Mouse (Mus musculus): ENCODE results near the gene Fgb. TPM values are rescaled to one million over a fixed set of nuclear protein-coding genes. Genes with fewer than 3 reads are reported as not detected.

The Fgb gene
- polyA plus RNA-seq, 1 experiment from 2014 or later = not detected

DNA sequence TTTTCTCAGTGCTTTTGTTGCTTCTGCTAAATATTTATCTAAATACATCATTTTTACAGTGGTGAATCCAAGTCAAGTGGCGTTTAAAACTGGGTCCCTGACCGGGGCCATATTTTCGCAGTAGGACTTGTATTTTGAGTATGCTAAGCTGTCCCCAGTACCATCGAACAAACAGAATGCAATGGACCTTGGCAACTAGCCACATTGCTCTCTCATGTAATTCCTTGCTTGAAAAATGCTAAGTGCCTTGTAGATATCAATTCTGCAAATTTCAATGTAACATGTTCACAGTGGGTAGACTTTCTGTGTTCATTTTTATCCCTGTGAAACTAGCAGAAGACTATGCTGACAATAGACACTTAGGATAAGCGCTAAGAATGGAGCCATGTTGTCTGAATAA is 28.5 kb downstream of the Fgb start:
- H3K9ac ChIP-seq (ENCODE audit: low read length) = no peak overlapping the region

DNA sequence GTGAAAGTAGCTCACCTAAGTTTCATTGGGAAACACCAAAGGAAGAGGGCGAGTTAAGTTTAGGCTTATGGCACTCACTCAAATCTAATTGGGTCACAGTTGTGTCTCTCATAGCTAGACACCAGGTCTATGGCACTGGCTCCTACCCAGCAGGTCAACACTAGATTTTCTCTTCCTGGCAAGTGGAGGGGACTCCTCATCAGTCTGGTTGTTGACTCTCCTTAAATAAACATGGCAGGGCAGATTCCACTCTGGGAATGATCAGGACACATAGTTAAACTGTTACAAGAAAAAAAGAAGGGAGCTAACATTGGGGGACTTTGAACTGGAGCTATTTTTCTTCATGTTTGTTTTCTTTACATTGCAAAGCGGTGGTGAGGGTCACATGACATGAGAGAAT is 29.3 kb downstream of the Fgb start:
- DNase-seq (ENCODE audit: low spot score) = no peak
- no peak overlapping the region for H3K27ac ChIP-seq (ENCODE audit: low read depth, low read length)
- no peaks in the 10 kb centered on the region for H3K9me3 ChIP-seq (replicated peaks; ENCODE audit: control insufficient read depth, low read length)
- H3K4me3 ChIP-seq (ENCODE audit: low read depth, low read length) = no peak overlapping the region
- no peaks in the 10 kb centered on the region for H3K27me3 ChIP-seq (replicated peaks; ENCODE audit: control insufficient read depth, insufficient read depth, low read length)
- no peaks in the 10 kb centered on the region for H3K36me3 ChIP-seq (ENCODE audit: control insufficient read depth, insufficient read depth, low read length)
- H3K9ac ChIP-seq (ENCODE audit: low read length) = no peak overlapping the region
- 86% methylated on average over 2 of the region's 2 CpGs for WGBS
- no peak for ATAC-seq
- no peaks in the 10 kb centered on the region for H3K4me1 ChIP-seq (ENCODE audit: control insufficient read depth, insufficient read depth, low read length)
- no peak overlapping the region for H3K4me2 ChIP-seq (ENCODE audit: low read length)

More for the DNA sequence above, 28.5 kb downstream of the Fgb start:
- 95% methylated on average over 5 of the region's 5 CpGs for WGBS
- H3K27ac ChIP-seq (ENCODE audit: low read depth, low read length) = no peak overlapping the region
- no peaks in the 10 kb centered on the region for H3K36me3 ChIP-seq (ENCODE audit: control insufficient read depth, insufficient read depth, low read length)
- H3K27me3 ChIP-seq (replicated peaks; ENCODE audit: control insufficient read depth, insufficient read depth, low read length) = no peaks in the 10 kb centered on the region
- no peaks in the 10 kb centered on the region for H3K9me3 ChIP-seq (replicated peaks; ENCODE audit: control insufficient read depth, low read length)
- H3K4me2 ChIP-seq (ENCODE audit: low read length) = no peak overlapping the region
- ATAC-seq (no peak), DNase-seq (ENCODE audit: low spot score) (no peak)
- no peak overlapping the region for H3K4me3 ChIP-seq (ENCODE audit: low read depth, low read length)
- no peaks in the 10 kb centered on the region for H3K4me1 ChIP-seq (ENCODE audit: control insufficient read depth, insufficient read depth, low read length)

DNA sequence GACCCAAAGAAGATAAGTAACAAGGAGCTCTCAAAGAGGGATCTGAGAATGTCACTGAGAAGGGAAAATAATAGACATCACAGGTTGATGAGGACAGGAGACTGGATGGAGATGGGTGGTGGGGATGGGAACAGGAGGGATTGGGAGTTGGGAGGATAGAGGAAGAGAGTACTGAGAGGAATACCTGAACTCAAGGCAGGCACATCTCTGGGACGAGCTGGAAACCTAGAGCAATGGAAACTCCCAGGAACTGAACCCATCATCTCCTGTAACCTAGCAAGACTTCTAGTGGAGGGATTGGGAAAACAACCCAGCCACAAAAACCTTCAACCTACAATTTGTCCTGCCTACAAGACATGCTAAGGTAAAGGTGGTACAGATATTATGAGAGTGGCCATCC is 33.4 kb downstream of the Fgb start:
- H3K36me3 ChIP-seq (ENCODE audit: control insufficient read depth, insufficient read depth, low read length) = no peaks in the 10 kb centered on the region
- no peak for DNase-seq (ENCODE audit: low spot score)
- no peak for ATAC-seq
- no peak overlapping the region for H3K4me2 ChIP-seq (ENCODE audit: low read length)
- WGBS = 80% methylated on average over 1 of the region's 1 CpGs
- no peaks in the 10 kb centered on the region for H3K9me3 ChIP-seq (replicated peaks; ENCODE audit: control insufficient read depth, low read length)
- no peak overlapping the region for H3K27ac ChIP-seq (ENCODE audit: low read depth, low read length)
- no peak overlapping the region for H3K4me3 ChIP-seq (ENCODE audit: low read depth, low read length)
- H3K27me3 ChIP-seq (replicated peaks; ENCODE audit: control insufficient read depth, insufficient read depth, low read length) = no peaks in the 10 kb centered on the region
- no peaks in the 10 kb centered on the region for H3K4me1 ChIP-seq (ENCODE audit: control insufficient read depth, insufficient read depth, low read length)
- no peak overlapping the region for H3K9ac ChIP-seq (ENCODE audit: low read length)

DNA sequence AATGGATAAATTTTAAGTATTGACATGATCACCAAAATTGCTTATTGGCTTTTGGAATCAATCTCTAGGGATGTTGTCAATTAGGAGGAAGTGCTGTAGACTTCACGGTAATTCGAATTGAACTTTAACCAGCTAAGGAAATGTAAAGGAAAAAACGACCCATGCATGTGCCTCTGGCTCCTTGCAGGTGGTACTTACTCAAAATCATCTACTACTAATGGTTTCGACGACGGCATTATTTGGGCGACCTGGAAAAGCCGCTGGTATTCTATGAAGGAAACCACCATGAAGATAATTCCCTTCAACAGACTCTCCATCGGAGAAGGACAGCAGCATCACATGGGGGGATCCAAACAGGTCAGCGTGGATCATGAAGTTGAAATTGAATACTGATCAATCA is 35.7 kb downstream of the Fgb start:
- ATAC-seq = no peak
- Histone ChIP-seq H3K27me3 (replicated peaks; ENCODE audit: control insufficient read depth, insufficient read depth, low read length) (no peaks in the 10 kb centered on the region), H3K27ac (ENCODE audit: low read depth, low read length) (no peak overlapping the region), H3K36me3 (ENCODE audit: control insufficient read depth, insufficient read depth, low read length) (no peaks in the 10 kb centered on the region), H3K4me2 (ENCODE audit: low read length) (no peak overlapping the region), H3K9ac (ENCODE audit: low read length) (no peak overlapping the region), H3K9me3 (replicated peaks; ENCODE audit: control insufficient read depth, low read length) (no peaks in the 10 kb centered on the region), H3K4me1 (ENCODE audit: control insufficient read depth, insufficient read depth, low read length) (no peaks in the 10 kb centered on the region), H3K4me3 (ENCODE audit: low read depth, low read length) (no peak overlapping the region)
- no peak for DNase-seq (ENCODE audit: low spot score)
- WGBS = 91% methylated on average over 10 of the region's 10 CpGs

DNA sequence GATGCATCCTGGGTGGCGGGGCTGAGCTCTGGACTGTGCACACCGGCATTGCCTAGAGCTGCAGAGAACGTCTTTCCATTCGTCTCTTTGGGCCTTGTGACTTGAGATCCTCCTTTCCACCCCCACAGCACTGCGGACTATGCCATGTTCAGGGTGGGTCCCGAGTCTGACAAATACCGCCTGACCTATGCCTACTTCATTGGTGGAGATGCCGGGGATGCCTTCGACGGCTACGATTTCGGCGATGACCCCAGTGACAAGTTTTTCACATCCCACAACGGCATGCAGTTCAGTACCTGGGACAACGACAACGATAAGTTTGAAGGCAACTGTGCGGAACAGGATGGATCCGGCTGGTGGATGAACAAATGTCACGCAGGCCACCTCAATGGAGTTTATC is 37.0 kb downstream of the Fgb start:
- ATAC-seq = no peak
- H3K27ac ChIP-seq (ENCODE audit: low read depth, low read length) = no peak overlapping the region
- H3K36me3 ChIP-seq (ENCODE audit: control insufficient read depth, insufficient read depth, low read length) = no peaks in the 10 kb centered on the region
- no peaks in the 10 kb centered on the region for H3K4me1 ChIP-seq (ENCODE audit: control insufficient read depth, insufficient read depth, low read length)
- no peak overlapping the region for H3K4me2 ChIP-seq (ENCODE audit: low read length)
- 95% methylated on average over 19 of the region's 19 CpGs for WGBS
- no peaks in the 10 kb centered on the region for H3K27me3 ChIP-seq (replicated peaks; ENCODE audit: control insufficient read depth, insufficient read depth, low read length)
- H3K4me3 ChIP-seq (ENCODE audit: low read depth, low read length) = no peak overlapping the region
- no peak for DNase-seq (ENCODE audit: low spot score)
- H3K9me3 ChIP-seq (replicated peaks; ENCODE audit: control insufficient read depth, low read length) = no peaks in the 10 kb centered on the region
- no peak overlapping the region for H3K9ac ChIP-seq (ENCODE audit: low read length)

DNA sequence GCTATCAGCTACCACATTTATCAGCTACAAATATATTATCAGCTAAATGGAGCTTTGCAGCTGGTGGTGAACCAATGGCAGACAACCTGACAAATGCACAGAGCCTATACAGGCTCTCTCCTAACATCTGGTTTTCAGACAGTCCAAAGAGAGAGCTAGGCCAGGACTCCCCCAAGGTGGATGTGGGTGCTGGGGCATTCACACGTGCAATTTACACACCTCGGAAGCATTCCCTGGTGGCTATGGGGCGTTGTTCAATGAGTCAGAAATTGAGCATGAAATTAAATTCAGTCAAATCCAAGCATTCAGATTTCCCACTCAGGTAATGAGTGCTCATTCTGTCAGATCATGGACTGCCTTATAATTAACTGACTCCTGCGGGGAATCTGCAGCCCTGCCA is 38.1 kb downstream of the Fgb start:
- Histone ChIP-seq H3K9ac (ENCODE audit: low read length) (no peak overlapping the region), H3K4me3 (ENCODE audit: low read depth, low read length) (no peak overlapping the region), H3K27me3 (replicated peaks; ENCODE audit: control insufficient read depth, insufficient read depth, low read length) (no peaks in the 10 kb centered on the region), H3K27ac (ENCODE audit: low read depth, low read length) (no peak overlapping the region), H3K4me2 (ENCODE audit: low read length) (no peak overlapping the region), H3K4me1 (ENCODE audit: control insufficient read depth, insufficient read depth, low read length) (no peaks in the 10 kb centered on the region), H3K36me3 (ENCODE audit: control insufficient read depth, insufficient read depth, low read length) (no peaks in the 10 kb centered on the region), H3K9me3 (replicated peaks; ENCODE audit: control insufficient read depth, low read length) (no peaks in the 10 kb centered on the region)
- WGBS = 75% methylated on average over 4 of the region's 4 CpGs
- DNase-seq (ENCODE audit: low spot score) (no peak), ATAC-seq (no peak)

DNA sequence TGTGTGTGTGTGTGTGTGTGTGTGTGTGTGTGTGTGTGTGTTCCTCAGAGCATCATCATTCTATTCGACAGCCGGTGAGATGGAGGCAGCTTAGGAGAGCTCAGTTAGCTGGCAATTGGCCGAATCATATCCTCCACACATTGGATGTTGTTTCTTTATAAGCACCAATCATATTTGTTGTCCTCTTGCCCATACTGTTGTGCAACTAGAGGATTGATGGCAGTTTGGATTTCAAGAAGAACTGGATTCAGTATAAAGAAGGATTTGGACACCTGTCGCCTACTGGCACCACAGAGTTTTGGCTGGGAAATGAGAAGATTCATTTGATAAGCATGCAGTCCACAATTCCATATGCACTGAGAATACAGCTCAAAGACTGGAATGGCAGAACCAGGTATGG is 38.5 kb downstream of the Fgb start:
- WGBS = 89% methylated on average over 4 of the region's 4 CpGs
- no peak overlapping the region for H3K9ac ChIP-seq (ENCODE audit: low read length)
- no peak overlapping the region for H3K4me3 ChIP-seq (ENCODE audit: low read depth, low read length)
- H3K36me3 ChIP-seq (ENCODE audit: control insufficient read depth, insufficient read depth, low read length) = no peaks in the 10 kb centered on the region
- no peak overlapping the region for H3K4me2 ChIP-seq (ENCODE audit: low read length)
- H3K9me3 ChIP-seq (replicated peaks; ENCODE audit: control insufficient read depth, low read length) = no peaks in the 10 kb centered on the region
- H3K27me3 ChIP-seq (replicated peaks; ENCODE audit: control insufficient read depth, insufficient read depth, low read length) = no peaks in the 10 kb centered on the region
- ATAC-seq (no peak), DNase-seq (ENCODE audit: low spot score) (no peak)
- no peak overlapping the region for H3K27ac ChIP-seq (ENCODE audit: low read depth, low read length)
- H3K4me1 ChIP-seq (ENCODE audit: control insufficient read depth, insufficient read depth, low read length) = no peaks in the 10 kb centered on the region

DNA sequence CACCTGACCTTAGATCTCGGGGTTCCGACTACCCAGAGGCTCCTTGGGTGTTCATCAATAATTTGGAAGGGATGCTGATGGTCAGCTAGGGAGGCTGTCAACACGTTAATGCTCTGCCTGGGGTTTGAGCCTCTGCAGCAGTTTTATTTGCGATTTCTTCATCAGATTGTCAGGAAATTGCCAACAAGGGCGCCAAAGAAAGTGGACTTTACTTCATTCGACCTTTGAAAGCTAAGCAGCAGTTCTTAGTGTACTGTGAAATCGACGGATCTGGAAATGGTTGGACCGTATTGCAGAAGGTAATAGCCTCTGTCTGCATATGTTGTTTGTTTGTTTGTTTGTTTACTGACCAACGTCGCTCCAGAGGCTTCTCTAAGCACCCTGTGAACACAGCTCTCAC is 39.4 kb downstream of the Fgb start:
- Histone ChIP-seq H3K9ac (ENCODE audit: low read length) (no peak overlapping the region), H3K4me2 (ENCODE audit: low read length) (no peak overlapping the region), H3K36me3 (ENCODE audit: control insufficient read depth, insufficient read depth, low read length) (no peaks in the 10 kb centered on the region), H3K27me3 (replicated peaks; ENCODE audit: control insufficient read depth, insufficient read depth, low read length) (no peaks in the 10 kb centered on the region), H3K27ac (ENCODE audit: low read depth, low read length) (no peak overlapping the region), H3K9me3 (replicated peaks; ENCODE audit: control insufficient read depth, low read length) (no peaks in the 10 kb centered on the region), H3K4me1 (ENCODE audit: control insufficient read depth, insufficient read depth, low read length) (no peaks in the 10 kb centered on the region), H3K4me3 (ENCODE audit: low read depth, low read length) (no peak overlapping the region)
- DNase-seq (ENCODE audit: low spot score) = no peak
- ATAC-seq = no peak
- WGBS = 82% methylated on average over 11 of the region's 11 CpGs

DNA sequence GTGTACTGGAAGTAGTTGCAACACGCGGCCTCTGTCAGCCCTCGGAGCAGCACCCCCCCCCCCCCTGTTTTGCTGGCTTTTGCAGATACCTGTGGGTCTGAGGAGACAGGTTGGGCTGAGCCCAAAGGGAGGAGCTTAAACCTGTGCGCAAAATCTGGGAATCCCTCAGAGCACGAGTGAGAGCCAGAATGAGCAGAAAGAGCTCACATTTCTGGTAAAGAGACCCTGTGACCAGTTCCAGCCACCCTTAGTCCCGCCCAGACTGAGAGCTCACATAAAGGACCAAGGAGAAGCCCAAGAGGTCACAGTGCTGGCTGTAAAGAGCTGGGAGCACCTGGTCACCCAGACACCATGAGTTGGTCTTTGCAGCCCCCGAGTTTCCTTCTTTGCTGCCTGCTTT is 42.1 kb downstream of the Fgb start, which contains the start of gene Fgg:
Gene Fgg (plus strand): TSS at position 168 of the 400 bp plus-strand sequence.
- H3K9me3 ChIP-seq (replicated peaks; ENCODE audit: control insufficient read depth, low read length) = no peaks in the 10 kb centered on the region

More for the DNA sequence above, 42.1 kb downstream of the Fgb start, which contains the start of gene Fgg:
- WGBS = 51% methylated on average over 7 of the region's 7 CpGs
- no peak within 1 kb of the TSS for H3K27ac ChIP-seq (ENCODE audit: low read depth, low read length)
- H3K9ac ChIP-seq (ENCODE audit: low read length) = no peak within 1 kb of the TSS
- ATAC-seq (no peak), DNase-seq (ENCODE audit: low spot score) (no peak)
- H3K4me1 ChIP-seq (ENCODE audit: control insufficient read depth, insufficient read depth, low read length) = no peaks in the 10 kb centered on the region
- no peak within 1 kb of the TSS for H3K4me2 ChIP-seq (ENCODE audit: low read length)
- no peaks in the 10 kb centered on the region for H3K27me3 ChIP-seq (replicated peaks; ENCODE audit: control insufficient read depth, insufficient read depth, low read length)
- H3K4me3 ChIP-seq (ENCODE audit: low read depth, low read length) = no peak within 1 kb of the TSS
- H3K36me3 ChIP-seq (ENCODE audit: control insufficient read depth, insufficient read depth, low read length) = no peaks in the 10 kb centered on the region
